ENCODE assay signal across 41 mouse cellular contexts in genomic region chr1:80438506-80438905, GRCm38 (mm10). TPM values are rescaled to one million over a fixed set of nuclear protein-coding genes. Genes with fewer than 3 reads are reported as not detected.
"Had no signal": no experiment of that assay in that cellular context is flagged by ENCODE, and none has a peak within 500 bp of the region (broad histone marks: within the 10 kb centered on the region; RNA-seq: fewer than 3 reads in every experiment).

No protein-coding gene starts in this region.

- H3K4me1 ChIP-seq: heart, embryonic 13.5 days; heart, embryonic 15.5 days; hindbrain, embryonic 13.5 days; hindbrain, embryonic 15.5 days; limb, embryonic 13.5 days; limb, embryonic 15.5 days; liver, embryonic 12.5 days had no signal

- H3K4me3 ChIP-seq: heart, adult 2 months; heart, embryonic 13.5 days; heart, embryonic 15.5 days; hindbrain, embryonic 13.5 days; hindbrain, embryonic 15.5 days; limb, embryonic 13.5 days; limb, embryonic 15.5 days; liver, embryonic 12.5 days had no signal

- H3K27ac ChIP-seq: heart, adult 2 months; heart, embryonic 13.5 days; heart, embryonic 15.5 days; hindbrain, embryonic 13.5 days; hindbrain, embryonic 15.5 days; hindbrain, postnatal 0 days; limb, embryonic 13.5 days; limb, embryonic 15.5 days; liver, embryonic 12.5 days; liver, embryonic 14.5 days had no signal

- H3K27me3 ChIP-seq: heart, embryonic 13.5 days; heart, embryonic 15.5 days; hindbrain, embryonic 13.5 days; hindbrain, embryonic 15.5 days; limb, embryonic 13.5 days; limb, embryonic 15.5 days; liver, embryonic 12.5 days had no signal

- H3K36me3 ChIP-seq: heart, embryonic 13.5 days; heart, embryonic 15.5 days; hindbrain, embryonic 13.5 days; hindbrain, embryonic 15.5 days; limb, embryonic 13.5 days; limb, embryonic 15.5 days; liver, embryonic 12.5 days had no signal

- DNase-seq: forebrain, postnatal 0 days; gastrocnemius, postnatal 14 days; gastrocnemius, postnatal 36 days; heart, adult 2 months; heart, postnatal 14 days; heart, postnatal 36 days; layer of hippocampus, adult 9-11 months; layer of hippocampus, postnatal 36 days; left cerebral cortex, postnatal 4 days; lung, adult 18-20 months had no signal

RNA-seq across cellular contexts. Expression of gene Gm45261, which starts 22.7 kb away (rescaled TPM):
- total RNA-seq: forebrain, postnatal 0 days; gastrocnemius, adult 18-20 months; gastrocnemius, adult 8-10 months; gastrocnemius, postnatal 14 days; gastrocnemius, postnatal 36 days; heart, adult 2 months; heart, postnatal 14 days; heart, postnatal 36 days; hematopoietic stem cell, adult 5-6 weeks; hindbrain, postnatal 0 days; layer of hippocampus, adult 18-20 months; layer of hippocampus, adult 8-10 months; layer of hippocampus, postnatal 14 days; layer of hippocampus, postnatal 36 days; left cerebral cortex, adult 18-20 months; left cerebral cortex, adult 8-10 months; left cerebral cortex, postnatal 10 days; left cerebral cortex, postnatal 25 days; left cerebral cortex, postnatal 4 days; liver, adult 2 months had no signal
- polyA plus RNA-seq: forebrain, postnatal 0 days; gonadal fat pad, adult 2 months; heart, adult 2 months; heart, embryonic 11.5 days; heart, embryonic 13.5 days; heart, embryonic 15.5 days; heart, postnatal 0 days; hindbrain, embryonic 11.5 days; hindbrain, embryonic 13.5 days; hindbrain, embryonic 15.5 days; hindbrain, postnatal 0 days; intestine, embryonic 14.5 days; intestine, embryonic 16.5 days; kidney, embryonic 14.5 days; kidney, embryonic 16.5 days; large intestine, adult 2 months; limb, embryonic 11.5 days; limb, embryonic 13.5 days; limb, embryonic 15.5 days; liver, adult 2 months; liver, embryonic 12.5 days; liver, embryonic 14.5 days; liver, embryonic 16.5 days had no signal
